Mouse (Mus musculus): ENCODE data around the gene Wipi2.

Wipi2 gene

DNA sequence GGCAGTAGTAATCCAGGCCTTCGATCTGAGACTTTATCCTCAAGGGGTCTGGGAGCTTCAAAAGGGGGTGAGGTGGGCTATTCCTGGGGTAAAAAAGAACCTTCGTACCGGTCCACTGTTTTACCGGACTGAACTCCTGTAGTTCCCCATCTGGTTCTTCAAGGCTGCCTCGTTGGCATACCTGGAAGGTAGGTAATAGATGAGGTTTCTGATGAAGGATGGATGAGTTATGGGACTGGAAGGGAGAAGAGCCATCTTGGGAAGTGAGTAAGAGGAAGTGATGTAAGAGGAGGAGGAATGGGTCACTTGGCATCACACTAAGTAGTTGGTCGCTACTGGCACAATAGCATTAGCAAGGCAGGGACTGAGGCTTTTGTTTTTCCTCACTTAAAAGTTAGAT lies 2.7 kb downstream of the Wipi2 start:
- no peak for DNase-seq

DNA sequence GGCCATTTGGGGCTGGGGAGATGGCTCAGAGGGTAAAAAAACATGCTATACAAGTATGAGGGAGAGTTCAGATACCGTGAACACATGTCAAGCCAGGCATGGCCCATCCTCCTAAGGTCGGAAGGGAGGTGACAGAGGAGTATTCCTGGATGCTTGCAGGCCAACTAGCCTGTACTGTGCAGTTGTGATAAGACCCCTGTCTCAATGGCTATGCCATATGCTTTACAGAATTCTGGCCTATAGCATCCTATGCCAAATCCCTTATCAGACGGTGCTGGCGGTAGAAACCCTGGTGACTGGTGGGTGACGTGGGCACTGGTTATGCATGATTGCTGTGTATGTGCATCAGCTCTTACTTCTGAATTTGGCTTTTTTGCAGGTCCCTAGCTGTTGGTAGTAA lies 10.3 kb downstream of the Wipi2 start:
- DNase-seq, result no peak

DNA sequence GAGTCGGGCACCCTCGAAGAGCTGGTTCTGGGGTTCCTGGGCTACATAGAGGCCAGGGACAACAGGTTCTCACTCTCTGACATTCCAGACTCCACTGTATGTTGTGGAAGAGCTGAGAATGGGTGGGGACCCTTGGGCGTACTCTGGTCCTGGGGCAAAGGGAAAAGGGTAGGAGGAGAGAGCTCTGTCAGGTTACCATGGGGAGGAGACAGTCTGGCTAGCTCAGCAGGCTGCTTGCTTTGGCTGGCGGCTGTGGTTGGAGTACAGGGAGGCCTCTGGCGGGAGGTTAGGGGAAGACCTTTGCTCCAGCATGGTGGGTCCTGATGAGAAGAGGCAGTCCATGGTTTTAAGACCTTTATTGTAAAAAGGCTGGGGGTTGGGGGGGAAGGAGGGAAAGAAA lies 12.6 kb downstream of the Wipi2 start:
- no peak for DNase-seq

DNA sequence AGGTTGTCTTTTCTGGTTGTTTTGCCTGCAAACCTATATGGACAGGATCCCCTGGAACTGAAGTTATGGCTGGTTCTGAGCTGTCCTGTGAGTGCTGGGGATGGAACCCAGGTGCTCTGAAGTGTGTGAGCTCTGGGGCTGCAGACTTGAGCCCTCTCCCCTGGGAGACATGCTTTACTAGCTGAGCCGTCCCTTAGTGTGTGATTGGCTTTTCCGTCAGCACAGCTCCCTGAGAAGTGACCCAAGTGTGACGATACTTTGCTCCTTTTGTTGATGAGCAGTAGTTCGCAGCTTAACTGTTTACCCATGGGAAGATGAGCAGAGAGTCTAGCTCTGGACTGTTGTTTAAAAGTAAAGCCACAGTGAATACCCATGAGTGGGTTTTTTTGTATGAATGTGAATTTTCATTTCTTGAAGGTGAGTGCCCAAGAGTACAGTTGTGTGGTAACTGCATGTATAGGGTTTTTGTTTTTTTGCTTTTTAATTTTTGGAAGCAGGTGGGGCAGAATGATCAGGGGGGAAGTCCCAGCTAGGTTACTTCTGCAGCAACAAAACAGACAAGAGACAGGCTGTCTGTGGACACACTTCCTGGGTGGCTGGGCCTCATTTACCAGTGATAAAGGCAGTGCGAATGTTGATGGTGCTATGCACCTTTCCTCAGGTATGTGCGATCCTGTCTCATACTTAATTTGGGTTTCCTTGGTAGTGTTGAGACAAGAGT lies 14.0 kb downstream of the Wipi2 start:
- DNase-seq, result no peak

DNA sequence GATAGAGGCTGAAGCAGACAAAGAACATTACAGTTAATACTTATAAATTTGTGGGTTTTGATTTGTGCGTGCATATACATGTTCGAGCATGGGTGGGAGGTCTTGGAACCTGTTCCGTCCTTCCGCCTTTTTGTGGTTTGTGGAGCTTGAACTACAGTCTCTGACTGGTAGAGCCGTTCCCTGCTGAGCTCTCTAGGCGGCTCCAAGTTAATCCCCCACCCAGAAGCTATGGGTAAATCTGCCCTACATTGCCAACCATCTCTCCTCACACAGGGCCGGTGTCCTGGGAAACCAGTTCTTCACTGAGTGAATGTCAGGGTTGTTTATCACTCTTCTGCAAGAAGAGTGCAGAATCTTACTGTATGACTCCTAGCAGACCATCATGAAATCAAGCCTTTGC lies 20.7 kb downstream of the Wipi2 start:
- no peak for DNase-seq

DNA sequence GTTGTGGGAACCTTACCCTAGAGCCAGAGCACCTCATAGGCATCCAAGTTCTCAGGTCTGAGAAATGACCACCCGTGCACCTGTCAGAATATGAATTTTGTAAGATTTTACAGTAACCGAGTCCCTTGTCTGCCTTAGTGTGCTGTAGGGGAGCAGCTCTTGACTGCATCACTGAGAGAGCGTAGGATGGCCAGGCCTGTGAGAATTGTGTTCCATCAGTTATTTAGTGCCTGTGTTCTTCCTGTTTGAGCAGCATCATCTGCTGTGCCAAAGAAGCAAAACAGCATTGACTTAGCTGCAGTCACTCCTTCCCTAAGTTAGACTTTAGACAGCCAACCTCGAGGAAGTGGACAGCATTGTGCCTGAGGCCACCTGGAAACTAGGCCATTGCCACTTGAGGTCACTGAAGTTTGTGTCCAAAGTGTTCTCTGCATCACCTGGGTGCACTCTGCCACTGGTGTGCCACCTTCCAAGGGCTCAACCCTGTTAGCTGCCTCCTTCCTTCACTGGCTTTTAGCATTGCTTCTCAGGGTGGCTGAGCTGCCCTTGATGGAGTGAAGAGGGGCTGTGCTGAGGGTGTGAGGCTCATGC lies 22.1 kb downstream of the Wipi2 start:
- DNase-seq, result no peak

DNA sequence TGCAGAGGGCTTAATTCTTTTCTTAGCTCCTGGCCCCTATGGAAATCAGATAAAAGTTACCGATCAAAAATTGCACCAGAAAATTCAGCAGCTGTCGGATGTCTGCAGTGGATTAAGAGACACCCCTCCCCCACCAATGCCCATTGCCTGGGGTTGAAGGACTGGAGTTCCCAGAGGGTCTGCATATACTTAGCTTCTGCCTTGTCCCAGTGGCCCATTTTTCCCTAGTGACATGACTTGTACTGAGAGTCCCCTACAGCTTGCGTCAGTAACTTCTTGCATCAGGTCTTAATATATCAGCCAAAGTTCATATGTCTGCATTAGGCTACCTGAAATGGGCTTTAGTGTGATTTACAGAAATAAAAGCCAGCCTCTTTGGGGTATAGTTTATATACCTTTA lies 22.9 kb downstream of the Wipi2 start:
- DNase-seq, result no peak

DNA sequence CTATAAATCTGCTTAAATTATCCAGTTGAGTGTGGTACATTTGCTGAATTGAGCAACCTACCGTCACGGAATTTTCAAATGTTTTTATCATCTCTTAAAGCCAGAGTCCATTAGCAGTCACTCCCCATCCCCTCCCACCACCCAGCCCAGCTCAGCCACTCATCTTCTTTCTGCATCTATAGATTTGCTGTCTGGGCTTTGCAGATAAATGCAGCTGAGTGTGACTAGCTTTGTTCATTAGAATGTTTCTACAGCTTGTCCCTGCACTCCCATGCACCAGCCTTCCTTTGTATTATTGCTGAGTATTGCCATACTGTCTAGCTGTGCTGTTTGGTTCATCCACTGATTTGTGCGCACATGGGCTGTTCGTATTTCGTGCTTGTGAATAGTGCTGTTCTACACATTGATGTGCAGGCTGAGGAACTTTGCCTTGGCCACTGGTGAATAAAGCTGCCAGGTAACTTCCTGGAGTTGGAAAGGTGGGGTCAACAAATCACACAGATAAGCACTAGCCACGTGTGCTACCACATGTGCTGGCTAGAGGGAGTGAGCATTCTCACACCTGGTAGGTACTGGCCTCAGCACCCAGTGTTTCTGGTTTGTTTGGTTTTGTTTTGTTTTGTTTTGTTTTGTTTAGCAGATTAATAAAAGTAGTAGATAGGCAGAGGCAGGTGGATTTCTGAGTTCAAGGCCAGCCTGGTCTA lies 23.4 kb downstream of the Wipi2 start:
- no peak for DNase-seq

DNA sequence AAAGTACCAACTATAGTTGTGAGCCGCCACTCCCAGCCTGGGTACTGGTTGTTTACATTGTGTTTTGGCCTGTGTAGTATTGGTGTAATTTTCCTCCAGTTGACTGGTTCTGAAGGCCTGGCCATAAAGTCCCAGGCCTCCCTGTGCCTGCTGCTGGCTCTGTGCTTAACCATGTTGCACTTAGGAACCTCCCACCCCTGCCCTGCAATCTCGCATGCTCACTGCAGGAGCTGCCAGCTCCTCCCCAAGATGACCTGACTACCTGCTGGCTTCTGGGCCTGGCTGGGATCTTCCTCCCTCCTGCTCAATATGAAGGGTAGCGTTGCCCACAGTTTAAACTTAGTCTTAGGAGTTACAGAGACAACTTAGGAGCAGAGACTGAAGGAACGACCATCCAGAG lies 24.8 kb downstream of the Wipi2 start:
- no peak for DNase-seq

DNA sequence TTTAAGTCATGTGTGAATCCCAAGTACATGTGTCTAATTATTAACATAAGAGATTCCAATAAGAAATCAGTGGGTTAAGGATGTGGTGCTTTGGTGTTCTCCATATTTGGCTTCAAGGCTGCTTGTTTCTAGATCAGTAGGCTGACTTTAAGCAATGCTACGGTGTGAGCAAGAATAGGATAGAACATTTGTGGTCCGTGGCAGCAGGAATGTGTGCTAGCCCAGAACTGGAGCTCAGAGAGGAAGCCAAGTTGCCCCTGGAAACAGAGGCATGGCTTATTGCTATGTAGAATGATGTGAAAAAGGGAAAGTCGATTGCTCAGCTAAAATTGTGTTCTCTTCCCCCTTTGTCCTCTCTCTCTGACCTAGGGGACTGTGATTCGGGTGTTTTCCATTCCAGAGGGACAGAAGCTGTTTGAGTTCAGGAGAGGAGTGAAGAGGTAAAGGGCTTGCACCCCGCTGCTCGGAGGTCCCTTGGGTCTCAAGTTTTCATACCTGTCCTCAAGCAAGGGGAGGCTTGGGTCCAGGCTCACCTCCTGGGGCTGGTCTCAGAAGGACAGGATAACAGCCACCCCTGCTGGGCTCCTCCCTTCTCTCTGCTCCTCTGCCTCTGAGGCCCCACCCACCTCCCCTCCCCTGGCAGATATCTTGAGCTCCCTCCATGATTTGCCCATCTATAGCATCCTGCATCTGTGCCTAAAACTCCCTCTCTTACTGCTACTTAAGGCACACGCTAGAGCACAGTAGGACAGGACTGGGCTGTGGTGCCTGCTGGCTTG lies 33.3 kb downstream of the Wipi2 start:
- no peak for DNase-seq

DNA sequence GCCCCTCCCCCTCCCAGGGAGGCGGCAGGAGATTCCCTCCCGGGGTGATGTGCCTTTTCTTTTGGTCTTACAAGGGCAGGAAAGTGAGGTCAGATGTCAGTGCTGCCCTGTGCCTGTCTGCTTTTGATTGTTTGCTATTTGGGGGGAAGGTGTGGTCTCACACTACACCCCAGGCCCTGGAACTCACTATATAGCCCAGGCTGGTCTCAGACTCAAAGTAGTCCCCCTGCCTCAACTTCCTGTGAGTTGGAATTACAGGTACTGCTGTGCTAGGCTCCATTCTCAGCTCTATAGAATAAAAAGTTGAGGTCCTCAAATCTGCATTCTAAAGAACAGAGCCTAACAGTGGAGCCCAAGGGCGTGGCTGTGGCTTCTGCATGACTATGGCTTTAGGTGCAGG lies 40.4 kb downstream of the Wipi2 start:
- no peak for DNase-seq

DNA sequence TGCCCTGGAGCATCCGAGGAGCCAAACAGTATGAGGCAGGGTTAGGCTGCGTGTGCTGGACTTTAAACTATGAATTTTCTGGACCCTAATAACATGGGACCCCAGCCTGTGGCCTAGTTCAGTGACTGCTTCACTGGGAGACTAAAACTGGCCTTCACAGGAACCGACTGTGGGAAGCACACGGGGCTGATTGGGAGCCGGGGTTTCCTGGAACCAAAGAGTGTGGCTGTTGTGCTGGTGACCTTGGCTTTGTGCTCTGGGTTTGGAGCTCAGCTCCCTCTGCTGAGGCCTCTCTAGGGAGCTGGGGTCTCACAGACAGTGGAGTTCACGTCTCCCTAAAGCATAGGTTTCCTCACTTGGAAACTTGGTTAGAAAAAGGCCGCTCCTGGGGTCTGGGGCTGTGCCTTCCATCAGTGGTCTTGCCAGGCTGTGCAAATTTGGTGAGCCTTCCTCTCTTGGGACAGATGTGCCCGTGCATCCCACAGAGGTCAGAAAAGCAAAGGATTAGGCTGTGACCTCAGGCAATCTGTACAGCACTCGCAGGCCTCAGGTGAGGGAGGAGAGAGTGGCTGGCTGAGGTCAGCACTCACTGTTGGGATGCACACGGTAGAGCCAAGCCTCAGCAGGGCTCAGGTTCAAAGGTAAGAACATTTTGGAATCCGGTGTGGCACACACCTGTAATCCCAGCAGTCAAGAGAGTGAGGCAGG lies 41.2 kb downstream of the Wipi2 start:
- DNase-seq, result no peak

DNA sequence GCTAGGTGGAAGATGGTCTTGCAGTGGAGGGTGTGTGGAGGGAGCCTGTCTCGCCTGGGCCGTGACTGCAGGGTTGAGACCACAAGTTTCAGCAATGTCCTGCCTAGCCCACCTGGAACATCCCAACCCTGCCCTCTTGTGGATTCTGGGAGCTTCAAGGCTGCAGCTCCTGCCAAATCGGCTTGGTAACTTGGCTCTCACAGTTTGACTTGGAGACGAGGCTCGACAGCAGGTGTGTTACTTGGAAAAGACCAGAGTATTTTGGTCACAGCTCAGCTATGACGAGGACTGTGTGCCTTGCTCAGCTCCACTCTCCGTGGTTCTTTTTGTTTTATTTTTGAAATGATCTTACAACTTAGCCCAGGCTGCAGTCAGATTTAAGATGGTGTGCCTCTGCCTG lies 42.2 kb downstream of the Wipi2 start:
- peak; percentile 76 to 84 for DNase-seq

DNA sequence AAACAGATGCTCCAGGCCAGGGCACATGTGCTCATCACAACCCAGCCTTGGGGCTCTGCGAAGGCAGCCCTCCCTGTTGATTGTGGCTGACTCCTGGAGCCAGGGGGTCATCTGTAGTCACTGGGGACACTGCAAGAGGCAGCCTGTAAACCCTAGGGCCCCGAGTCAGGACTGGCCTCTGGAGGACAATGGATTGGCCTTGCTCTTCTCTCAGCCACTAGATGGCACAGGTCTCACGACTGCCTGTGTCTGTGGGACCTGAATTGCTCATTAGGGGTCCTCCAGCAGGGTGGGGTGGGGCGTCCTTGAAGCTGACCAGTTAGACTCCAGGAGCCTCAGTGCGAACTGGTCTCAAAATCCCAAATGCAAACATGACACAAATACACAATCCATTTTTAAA lies 45.6 kb downstream of the Wipi2 start:
- peak; percentile 48 to 50 for DNase-seq

DNA sequence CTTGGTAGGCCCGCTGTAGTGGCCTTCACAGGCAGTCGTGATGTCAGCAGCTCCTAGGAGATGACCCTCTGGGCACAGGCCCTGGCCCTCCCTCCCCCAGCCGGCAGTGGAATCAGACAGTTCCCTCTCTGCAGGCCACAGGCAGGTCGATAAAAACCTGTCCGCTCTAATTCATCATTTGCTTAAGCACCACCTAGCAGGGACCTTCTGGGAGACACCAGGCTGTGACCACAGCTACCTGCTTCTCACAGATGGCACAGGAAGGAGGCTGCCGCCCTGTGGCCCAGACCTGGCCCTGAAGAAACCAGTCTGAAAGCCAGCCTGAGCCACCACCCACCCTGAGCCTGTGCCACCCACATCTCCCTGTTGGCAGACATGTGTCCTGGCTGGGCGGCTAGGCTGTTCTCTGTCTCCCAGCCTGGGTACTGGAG lies 50.7 kb downstream of the Wipi2 start:
- DNase-seq, result peak; percentile 72 to 82

DNA sequence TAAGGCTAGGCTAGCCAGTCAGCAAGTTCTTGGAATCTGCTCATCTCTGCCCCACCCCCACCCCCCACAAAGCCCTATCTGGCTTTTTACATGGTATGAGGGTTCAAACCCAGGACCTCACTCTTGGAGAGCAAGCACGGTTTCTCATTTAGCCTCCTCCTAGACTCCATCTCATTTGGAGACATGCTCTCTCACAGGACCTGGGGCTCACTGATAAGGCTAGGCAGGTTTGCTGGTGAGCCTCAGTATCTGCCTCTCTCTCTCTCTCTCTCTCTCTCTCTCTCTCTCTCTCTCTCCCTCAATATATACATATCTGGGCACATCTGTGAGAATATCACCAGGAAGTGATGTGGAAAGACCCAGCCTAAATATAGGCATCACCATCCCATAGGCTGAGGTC lies 51.6 kb downstream of the Wipi2 start:
- DNase-seq, result no peak

DNA sequence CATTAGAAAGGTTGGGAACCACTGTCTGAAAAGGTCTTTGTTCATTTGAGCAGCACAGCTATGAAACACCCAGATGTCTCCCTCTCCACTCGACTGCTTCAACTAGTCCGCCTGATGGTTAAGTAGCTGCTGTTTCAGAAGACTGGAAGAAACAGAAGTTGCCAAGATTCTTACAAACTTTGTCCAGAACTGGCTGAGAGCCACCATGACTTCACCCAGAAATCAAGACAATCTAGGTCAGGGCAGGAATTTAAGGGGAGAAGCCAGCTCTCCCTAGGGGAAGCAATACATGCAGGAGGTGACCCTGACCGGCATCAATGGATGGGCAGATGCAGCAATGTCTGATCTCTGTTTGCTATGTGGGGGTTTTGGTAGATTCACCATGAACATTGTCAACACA lies 54.4 kb downstream of the Wipi2 start:
- no peak for DNase-seq

DNA sequence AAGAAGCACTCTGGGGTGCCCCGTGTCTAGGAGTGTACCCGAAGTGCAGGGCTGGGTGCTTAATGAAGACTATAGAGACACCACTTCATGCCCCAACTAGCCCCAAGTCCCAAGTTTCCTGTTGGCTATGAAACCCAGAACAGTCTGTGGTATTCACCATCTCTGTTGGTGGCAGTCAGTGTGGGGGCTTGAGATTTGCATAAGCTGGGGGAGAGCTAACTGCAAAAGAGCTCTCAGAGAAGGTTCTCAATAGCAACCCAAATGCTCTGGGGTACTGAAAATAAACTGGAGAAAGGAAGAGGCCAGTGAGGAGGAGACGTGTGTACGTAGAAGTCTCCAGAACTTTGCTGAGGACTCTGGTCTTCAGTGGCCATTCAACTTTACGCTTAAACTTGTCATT lies 55.0 kb downstream of the Wipi2 start:
- DNase-seq, result no peak

DNA sequence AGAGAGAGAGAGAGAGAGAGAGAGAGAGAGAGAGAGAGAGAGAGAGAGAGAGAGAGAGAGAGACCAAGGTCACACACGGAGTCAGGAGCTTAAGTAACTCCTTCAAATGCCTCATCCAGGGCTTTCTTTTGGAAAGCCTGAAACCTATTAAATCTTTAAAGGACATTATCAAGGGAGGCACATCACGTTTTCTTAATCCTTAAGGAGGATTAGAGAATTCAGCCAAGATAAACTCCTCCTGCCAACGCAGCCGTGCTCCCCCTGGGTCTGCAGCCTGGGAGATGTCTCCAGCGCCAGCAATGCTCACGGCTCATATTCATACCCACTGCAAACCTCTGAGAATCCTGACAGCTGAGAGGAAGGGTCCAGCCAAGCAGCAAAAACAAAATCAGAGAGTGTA lies 61.4 kb downstream of the Wipi2 start:
- no peak for DNase-seq

DNA sequence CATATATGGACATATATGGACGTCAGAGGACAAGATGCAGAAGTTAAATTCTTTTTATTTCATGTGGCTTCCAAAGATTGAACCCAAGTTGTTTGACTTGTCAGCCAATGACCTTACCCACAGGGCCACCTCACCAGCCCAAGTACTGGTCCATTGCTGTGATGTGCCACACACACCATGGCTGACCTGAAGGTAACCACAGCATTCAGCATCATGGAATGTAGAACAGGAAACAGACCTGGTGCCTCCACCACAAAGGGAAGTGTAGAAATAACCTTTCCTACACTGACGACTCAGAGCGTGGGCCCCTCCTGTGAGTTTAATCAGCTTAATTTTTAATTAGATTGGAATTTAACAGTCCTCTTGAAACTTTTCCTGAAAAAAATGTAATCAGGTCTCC lies 62.8 kb downstream of the Wipi2 start:
- no peak for DNase-seq

DNA sequence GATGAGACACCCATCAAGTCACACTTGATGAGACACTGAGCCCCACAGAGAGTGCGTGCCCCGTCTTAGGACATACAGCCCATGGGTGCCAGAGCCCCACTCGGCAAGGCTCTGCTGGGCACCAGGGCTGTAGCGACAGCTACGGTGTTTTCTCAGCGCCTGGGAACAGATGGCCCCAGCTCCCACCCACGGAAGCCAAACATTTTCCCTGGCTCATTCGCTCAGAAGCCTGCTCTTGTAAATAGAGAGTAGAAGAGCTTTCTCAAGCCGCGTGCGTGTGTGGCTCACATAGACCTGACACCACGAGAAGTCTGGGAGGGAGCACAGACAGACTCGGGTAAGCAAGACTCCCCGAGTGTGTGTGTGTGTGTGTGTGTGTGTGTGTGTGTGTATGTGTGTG lies 64.8 kb downstream of the Wipi2 start, which contains the start of gene Slc29a4:
TSS of gene Slc29a4 (plus strand) at position 265 of the 400 bp plus-strand sequence.
- peak; percentile 81 to 86 for DNase-seq

DNA sequence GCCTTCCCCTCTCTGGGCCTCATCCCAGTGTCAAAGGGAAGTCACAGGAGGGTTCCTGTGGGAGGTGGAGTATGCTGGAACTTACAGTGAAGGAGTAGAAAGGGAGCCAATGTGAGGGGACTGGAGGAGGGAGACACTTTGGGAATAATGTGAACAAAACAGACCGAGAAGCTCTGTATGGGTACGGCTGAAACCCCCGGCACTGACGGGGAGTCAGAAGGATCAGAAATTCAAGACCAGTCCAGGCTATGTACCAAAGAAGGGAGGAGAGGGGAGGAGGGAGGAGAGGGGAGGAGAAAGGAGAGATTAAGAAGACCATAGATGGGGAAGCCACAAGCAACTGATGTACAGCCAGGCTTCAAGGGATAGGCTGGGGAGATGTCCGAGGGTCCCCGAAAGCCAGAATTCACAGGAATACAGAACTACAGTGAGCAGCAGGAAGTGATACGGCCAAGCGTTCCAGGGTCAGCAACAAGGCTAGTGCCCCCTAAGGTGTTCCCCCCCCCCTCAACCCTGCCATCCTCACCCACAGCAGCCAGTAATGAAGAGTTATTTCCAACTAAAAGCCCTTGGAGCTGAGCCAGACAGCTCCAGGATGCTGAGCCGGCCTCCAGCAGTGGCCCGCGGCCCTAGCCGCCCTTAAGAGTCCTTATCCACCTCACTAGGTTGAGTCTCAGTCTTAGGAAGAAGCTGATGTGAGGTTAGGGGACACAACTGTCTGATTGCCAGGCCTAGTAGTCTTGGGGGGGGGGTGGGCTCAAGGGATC lies 65.7 kb downstream of the Wipi2 start:
- DNase-seq, result peak; percentile 44 to 58

Measured in cerebellum, adult 18-20 months (tissue).